Mouse (Mus musculus) hindbrain, embryonic 15.5 days (tissue): Measurements from ENCODE around the gene Isg20. TPM values are rescaled to one million over a fixed set of nuclear protein-coding genes. Genes with fewer than 3 reads are reported as not detected.

ENCODE experiments used
- ATAC-seq: fragments of 200-750 bp; cut with Nextera tagmentation; 2 replicates; pipeline ENCODE4 v1.8.0; 2017; ENCODE audit warnings: low read depth, moderate number of reproducible peaks, moderate TSS enrichment; ENCODE audit not compliant: low FRiP score
- H3K27ac ChIP-seq: fragments of 300-500 bp; sonication (generic); replicated peaks from 2 replicates; pipeline ENCODE4 v1.5.1; 2015; ENCODE audit warnings: mild to moderate bottlenecking, inconsistent platforms
- H3K27me3 ChIP-seq: fragments of 300-500 bp; sonication (generic); 2 replicates; pipeline ENCODE4 v1.6.1; 2015; ENCODE audit warnings: control low read depth, inconsistent platforms
- H3K36me3 ChIP-seq: fragments of 300-500 bp; sonication (generic); 2 replicates; pipeline ENCODE4 v1.6.1; 2015; ENCODE audit warnings: control low read depth, inconsistent platforms
- H3K4me1 ChIP-seq: fragments of 300-500 bp; sonication (generic); replicated peaks from 2 replicates; pipeline ENCODE4 v1.6.1; 2015; ENCODE audit warnings: control low read depth, inconsistent platforms
- H3K4me2 ChIP-seq: fragments of 300-500 bp; sonication (generic); 2 replicates; pipeline ENCODE4 v1.6.1; 2015; ENCODE audit warnings: moderate library complexity, mild to moderate bottlenecking, inconsistent platforms
- H3K4me3 ChIP-seq: fragments of 300-500 bp; sonication (generic); 2 replicates; pipeline ENCODE4 v1.5.1; 2015; ENCODE audit warnings: mild to moderate bottlenecking, inconsistent platforms
- H3K9ac ChIP-seq: fragments of 300-500 bp; sonication (generic); 2 replicates; pipeline ENCODE4 v1.6.1; 2015; ENCODE audit warnings: inconsistent platforms
- H3K9me3 ChIP-seq: fragments of 300-500 bp; sonication (generic); 2 replicates; pipeline ENCODE4 v1.6.1; 2016; ENCODE audit warnings: control low read depth, inconsistent platforms
- WGBS: fragments of 180-500 bp; shearing (Covaris S2); methylation state at CpG from one replicate; pipeline ENCODE4 v1.1.7; 2015; 5-methylcytosine and 5-hydroxymethylcytosine counted together
- polyA plus RNA-seq: library from polyadenylated mRNA; unstranded; fragments of >200 nt; fragmentation: Nextera tagmentation; extraction: Ambion mirVana; gene quantifications from 2 replicates; pipeline ENCODE4 v1.2.1, GENCODE M21; 2015

Gene Isg20
- polyA plus RNA-seq, 1 experiment from 2014 or later, result 0.87 TPM

DNA sequence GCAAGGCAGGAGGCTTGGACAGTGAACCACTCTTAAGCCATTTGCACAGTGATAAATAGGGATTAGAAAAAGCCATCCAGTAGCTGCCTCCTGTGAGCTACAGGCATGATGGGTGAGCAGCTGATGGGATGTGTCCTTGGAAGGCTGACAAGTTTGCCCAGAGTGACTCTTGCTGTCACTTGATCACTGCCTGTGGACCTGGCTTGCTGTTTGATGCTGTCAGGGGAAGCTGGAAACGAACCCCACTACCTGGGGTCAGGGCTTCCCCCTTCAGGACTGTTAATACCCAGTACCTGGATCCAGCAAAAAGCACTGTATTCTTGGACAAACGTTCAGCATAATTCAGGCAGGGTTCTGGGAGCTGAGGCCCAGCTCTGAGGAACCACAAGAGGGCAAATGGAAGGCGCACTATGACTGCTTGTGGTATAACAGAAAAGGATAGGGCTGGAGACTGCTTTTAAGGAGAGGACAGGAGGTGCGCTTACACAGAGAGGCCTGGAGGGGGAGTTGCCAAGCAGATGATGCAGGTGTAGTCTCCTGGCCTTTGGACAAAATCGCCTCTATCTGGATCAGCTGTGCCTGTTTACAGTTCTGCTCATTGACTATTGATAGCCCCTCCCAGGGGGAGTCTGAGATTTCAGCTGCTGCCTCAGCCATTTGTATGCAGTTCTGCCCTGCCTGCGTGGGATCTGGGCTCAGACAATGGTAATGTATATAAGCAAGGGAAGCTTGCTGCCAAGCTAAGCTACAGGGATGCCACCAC lies 2.7 kb upstream of the Isg20 start:
- no peak overlapping the region for H3K9ac ChIP-seq
- H3K27ac ChIP-seq, result no peak overlapping the region
- H3K36me3 ChIP-seq, result peaks cover 9% of the 10 kb centered on the region; the same call in 1 of the 2 replicates
- no peak overlapping the region for H3K4me3 ChIP-seq
- 44% methylated on average over 6 of the region's 6 CpGs for WGBS
- peaks cover 15% of the 10 kb centered on the region; the same call in 1 of the 2 replicates for H3K4me1 ChIP-seq
- H3K27me3 ChIP-seq, result no peaks in the 10 kb centered on the region
- ATAC-seq, result no peak
- no peak overlapping the region for H3K4me2 ChIP-seq
- H3K9me3 ChIP-seq, result no peaks in the 10 kb centered on the region

DNA sequence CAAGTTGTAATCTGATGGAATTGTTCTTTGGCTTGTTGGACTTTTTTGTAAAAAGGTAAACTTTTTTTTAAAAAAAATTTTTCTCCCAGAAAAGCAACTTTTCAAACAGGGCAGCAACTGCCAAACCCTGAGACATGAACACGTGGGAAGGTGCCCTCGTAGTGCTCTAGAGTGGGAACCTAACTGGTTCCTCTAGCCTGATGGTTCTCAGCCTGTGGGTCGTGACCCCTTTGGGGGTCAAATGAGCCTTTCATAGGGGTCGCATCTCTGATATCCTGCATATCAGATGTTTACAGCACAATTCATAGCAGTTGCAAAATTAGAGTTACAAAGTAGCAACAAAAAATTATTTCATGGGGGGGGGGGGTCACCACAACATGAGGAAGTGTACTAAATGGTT lies 2.0 kb upstream of the Isg20 start:
- H3K27me3 ChIP-seq, result no peaks in the 10 kb centered on the region
- H3K9me3 ChIP-seq, result no peaks in the 10 kb centered on the region
- no peak overlapping the region for H3K9ac ChIP-seq
- H3K4me3 ChIP-seq, result no peak overlapping the region
- WGBS, result 87% methylated on average over 4 of the region's 4 CpGs
- peaks cover 15% of the 10 kb centered on the region; the same call in 1 of the 2 replicates for H3K4me1 ChIP-seq
- no peak overlapping the region for H3K4me2 ChIP-seq
- peaks cover 9% of the 10 kb centered on the region; the same call in 1 of the 2 replicates for H3K36me3 ChIP-seq
- no peak overlapping the region for H3K27ac ChIP-seq
- no peak for ATAC-seq

DNA sequence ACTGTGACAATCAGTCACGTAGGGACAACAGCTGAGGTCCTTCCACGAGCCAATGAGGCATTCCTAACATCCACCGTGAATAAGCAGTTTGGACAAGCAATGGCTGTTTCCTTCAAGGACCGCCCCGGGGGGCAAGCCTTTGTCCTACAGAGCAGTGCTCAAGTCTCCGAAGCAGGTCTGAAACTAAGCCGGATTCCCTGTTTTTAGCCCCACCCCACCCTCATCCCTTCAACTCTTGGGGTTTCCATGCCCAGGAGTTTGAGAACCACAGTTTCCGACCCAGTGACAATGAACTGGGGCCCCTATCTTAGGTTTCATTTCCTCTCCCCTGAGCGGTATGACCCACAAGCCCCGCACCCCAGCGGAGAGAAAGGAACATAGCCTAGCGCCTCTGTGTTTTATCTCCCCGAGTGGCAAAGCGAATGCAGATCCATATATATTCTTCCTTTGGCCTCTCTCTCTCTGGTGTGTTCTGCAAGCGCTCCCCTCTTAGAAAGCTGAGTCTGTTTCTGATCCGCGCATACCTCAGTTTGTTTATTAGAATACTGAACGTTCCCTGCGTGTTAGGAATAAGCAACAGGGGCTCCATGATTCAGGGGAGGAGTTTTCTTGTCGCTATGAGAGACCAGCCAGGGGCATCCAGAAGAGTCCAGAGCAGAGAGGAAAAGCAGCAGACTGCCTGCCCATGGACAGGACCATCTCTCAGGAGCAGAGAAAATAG lies 811 bp upstream of the Isg20 start:
- H3K4me2 ChIP-seq, result peak overlapping the region; percentile 46
- no peak overlapping the region for H3K9ac ChIP-seq
- no peak overlapping the region; the same call in 1 of the 2 replicates for H3K27ac ChIP-seq
- H3K27me3 ChIP-seq, result no peaks in the 10 kb centered on the region
- WGBS, result 11% methylated on average over 20 of the region's 20 CpGs
- H3K4me3 ChIP-seq, result no peak overlapping the region
- peaks cover 15% of the 10 kb centered on the region; the same call in 1 of the 2 replicates for H3K4me1 ChIP-seq
- no peaks in the 10 kb centered on the region for H3K36me3 ChIP-seq
- no peak for ATAC-seq
- H3K9me3 ChIP-seq, result no peaks in the 10 kb centered on the region

DNA sequence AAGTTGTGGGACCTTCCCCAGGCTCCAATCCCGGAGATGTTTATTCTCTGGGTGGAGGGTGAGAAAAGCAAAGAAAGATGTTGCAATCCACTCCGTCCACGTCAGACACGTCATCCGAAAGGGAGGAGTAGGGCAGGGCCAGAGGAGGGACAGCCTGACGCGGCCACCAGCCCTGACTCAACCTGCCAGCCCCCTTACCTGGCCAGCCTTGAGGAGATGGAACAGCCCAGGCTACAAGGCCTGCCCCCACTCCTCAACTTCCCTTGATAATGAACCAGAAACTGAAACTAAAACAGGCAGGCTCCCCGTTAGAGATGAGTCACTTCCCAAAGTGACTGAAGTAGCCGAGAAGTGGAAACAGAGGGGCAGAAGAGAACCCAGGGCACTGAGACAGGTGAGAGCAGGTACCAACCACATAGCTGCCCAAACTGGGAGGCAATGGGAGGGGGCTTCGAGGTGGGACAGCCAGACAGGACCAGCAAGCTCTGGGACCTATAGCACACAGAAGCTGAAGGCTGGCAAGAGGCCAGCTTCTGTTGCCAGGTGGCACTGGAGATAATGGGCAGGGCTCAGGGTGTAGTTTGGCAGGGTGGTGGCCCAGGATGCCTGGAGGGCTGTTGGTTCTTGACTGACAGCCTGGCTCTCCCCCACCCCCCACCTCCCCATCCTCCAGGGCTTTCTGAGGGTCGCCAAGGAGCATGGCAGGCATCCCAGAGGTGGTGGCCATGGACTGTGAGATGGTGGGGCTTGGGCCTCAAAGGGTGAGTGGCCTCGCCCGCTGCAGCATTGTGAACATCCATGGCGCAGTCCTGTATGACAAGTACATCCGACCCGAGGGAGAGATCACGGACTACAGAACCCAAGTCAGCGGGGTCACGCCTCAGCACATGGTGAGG lies 673 bp downstream of the Isg20 start:
- Histone ChIP-seq H3K4me3 (no peak overlapping the region), H3K27me3 (no peaks in the 10 kb centered on the region), H3K36me3 (no peaks in the 10 kb centered on the region), H3K9me3 (no peaks in the 10 kb centered on the region), H3K4me1 (peaks cover 15% of the 10 kb centered on the region; the same call in 1 of the 2 replicates), H3K4me2 (no peak overlapping the region), H3K9ac (no peak overlapping the region), H3K27ac (no peak overlapping the region)
- WGBS, result 79% methylated on average over 19 of the region's 19 CpGs
- no peak for ATAC-seq

DNA sequence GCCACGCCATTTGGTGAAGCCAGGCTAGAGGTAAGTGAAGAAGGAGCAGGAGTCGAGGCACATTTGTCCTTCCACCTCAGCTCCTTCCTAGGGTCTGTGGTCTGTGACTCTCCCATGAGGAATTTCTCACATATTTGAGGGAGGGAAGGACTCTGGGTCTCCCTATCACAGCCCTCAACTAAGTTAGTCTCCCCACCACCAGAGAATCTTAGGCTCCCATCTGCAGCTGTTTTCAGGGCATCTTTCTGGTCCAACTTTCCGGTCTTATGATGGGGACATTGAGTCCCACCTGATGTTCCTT lies 1.3 kb downstream of the Isg20 start:
- no peak for ATAC-seq
- Histone ChIP-seq H3K4me3 (no peak overlapping the region), H3K9ac (no peak overlapping the region), H3K4me2 (no peak overlapping the region), H3K9me3 (no peaks in the 10 kb centered on the region), H3K27me3 (no peaks in the 10 kb centered on the region), H3K36me3 (no peaks in the 10 kb centered on the region), H3K4me1 (peaks cover 15% of the 10 kb centered on the region; the same call in 1 of the 2 replicates), H3K27ac (no peak overlapping the region)
- 97% methylated on average over 3 of the region's 3 CpGs for WGBS

DNA sequence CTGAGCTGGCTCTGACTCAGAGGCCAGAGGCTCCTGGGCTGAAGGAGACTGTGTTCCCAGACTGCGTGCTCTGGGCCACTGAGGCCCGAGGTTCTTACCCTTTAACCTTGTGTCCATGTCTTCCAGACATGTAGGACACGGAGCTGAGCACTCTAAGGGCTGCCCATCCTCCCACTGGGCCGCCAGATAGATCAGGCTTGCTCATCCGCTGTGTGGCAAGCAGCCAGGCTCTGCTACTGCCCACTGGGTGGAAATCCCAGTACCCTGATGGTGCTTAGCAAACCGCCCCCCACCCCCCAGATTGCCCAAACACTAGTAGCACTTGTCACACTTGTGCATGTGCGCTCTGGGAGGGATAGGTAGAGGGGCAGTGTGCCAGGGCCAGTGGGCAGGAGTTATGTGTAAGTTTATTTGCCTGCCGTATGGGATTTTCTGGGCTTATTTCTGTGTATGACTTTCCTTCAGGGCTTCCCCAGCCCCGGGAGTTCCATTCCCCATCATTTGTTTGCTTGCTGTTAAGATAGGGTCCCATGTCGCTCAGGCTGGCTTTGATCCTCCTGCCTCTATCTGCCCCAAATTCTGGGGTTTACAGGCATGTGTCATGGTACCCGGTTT lies 1.8 kb downstream of the Isg20 start:
- H3K4me1 ChIP-seq, result peaks cover 15% of the 10 kb centered on the region; the same call in 1 of the 2 replicates
- H3K27me3 ChIP-seq, result no peaks in the 10 kb centered on the region
- H3K4me3 ChIP-seq, result no peak overlapping the region
- H3K36me3 ChIP-seq, result no peaks in the 10 kb centered on the region
- H3K9ac ChIP-seq, result no peak overlapping the region
- ATAC-seq, result no peak
- H3K4me2 ChIP-seq, result no peak overlapping the region
- 89% methylated on average over 11 of the region's 11 CpGs for WGBS
- H3K27ac ChIP-seq, result no peak overlapping the region
- no peaks in the 10 kb centered on the region for H3K9me3 ChIP-seq

DNA sequence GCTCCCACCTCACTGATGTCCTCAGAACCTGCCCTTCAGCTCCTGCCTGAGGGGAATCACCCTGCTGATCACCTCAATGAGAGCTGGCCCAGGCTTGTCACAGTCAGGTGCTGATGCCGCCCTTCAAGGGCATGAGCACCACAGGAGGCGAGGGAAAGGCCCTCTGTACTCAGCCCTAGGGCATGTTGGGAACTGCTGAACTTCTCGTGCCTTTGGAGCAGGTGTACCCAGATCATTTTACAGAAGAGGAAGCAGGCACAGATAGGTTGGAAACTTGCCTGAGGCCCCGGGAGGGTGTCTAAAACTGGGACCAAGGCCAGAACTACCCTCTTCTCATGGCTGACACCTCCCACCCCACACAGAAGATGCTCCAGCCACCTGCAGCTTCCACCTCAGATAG lies 5.5 kb downstream of the Isg20 start:
- 56% methylated on average over 4 of the region's 4 CpGs for WGBS
- Histone ChIP-seq H3K27ac (no peak overlapping the region), H3K9ac (no peak overlapping the region), H3K4me2 (no peak overlapping the region), H3K27me3 (no peaks in the 10 kb centered on the region), H3K9me3 (no peaks in the 10 kb centered on the region), H3K4me3 (no peak overlapping the region), H3K4me1 (0 out of 2 replicates have a peak, but pooled peaks cover 2% of the 10 kb centered on the region), H3K36me3 (no peaks in the 10 kb centered on the region)
- ATAC-seq, result no peak

DNA sequence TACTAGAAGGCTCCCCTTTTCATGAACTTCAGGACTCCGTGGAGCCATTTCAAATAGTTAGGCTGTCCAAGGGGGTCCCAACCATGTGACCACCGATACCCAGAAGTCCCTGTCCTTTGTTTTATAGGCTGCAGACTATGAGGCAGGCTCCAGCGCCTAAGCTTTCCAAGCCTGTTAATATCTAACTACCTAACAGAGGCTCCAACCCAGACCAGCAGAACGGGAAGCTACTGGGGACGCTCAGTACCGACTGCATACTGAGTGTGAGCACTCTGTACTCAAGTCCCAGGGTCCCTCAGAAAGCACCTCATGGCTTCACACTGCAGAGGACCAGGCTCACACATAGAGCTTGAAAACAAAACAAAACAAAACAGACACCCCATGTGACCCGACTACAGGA lies 9.3 kb downstream of the Isg20 start:
- Histone ChIP-seq H3K4me1 (no peaks in the 10 kb centered on the region), H3K27ac (no peak overlapping the region), H3K4me3 (no peak overlapping the region), H3K27me3 (no peaks in the 10 kb centered on the region), H3K36me3 (no peaks in the 10 kb centered on the region), H3K4me2 (no peak overlapping the region), H3K9me3 (no peaks in the 10 kb centered on the region), H3K9ac (no peak overlapping the region)
- no peak for ATAC-seq
- 51% methylated on average over 7 of the region's 7 CpGs for WGBS

DNA sequence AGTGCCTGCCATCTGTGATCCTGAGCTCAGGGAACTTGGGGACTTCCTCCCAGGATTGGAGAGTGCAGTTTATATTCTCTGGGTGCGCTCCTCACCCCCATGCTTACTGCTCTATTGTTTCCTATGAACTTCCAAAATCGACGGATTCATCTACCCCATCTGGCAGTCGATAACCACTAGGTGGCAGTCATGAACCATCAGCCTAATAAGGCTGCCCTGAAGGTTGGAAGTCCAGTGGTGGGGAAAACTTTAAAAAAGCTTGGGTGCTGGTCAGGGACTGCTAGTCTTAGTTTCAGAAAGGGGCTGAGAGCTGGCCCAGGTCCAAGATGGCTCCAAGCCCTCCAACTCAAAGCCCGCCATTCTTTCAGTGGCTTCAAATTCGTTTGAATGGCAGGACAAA lies 11.1 kb downstream of the Isg20 start:
- Histone ChIP-seq H3K4me2 (no peak overlapping the region), H3K9me3 (no peaks in the 10 kb centered on the region), H3K4me3 (no peak overlapping the region), H3K27me3 (no peaks in the 10 kb centered on the region), H3K36me3 (no peaks in the 10 kb centered on the region), H3K4me1 (no peaks in the 10 kb centered on the region), H3K9ac (no peak overlapping the region), H3K27ac (no peak overlapping the region)
- 6% methylated on average over 6 of the region's 6 CpGs for WGBS
- ATAC-seq, result peak; percentile 20; the same call in 1 of the 2 replicates

DNA sequence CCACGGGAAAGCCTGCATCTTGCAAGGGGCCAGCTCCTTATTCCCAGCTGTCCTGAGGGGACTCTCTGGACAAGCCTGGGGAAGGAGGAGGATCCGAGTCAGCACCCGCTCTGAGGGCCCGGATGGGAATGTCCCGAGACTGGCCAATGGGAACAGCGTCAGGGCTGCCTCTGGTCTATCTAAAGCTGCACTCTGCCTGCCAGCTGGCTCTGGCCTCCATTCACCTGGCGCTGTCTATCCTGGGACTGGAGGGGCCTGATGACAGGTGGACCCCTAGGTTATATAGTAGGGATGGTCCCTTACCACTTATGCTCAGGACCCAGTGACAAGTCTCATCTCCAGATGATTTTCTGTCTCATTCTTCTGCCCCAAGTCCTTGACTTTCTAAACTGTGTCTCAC lies 11.6 kb downstream of the Isg20 start:
- no peak overlapping the region for H3K4me2 ChIP-seq
- 61% methylated on average over 7 of the region's 7 CpGs for WGBS

DNA sequence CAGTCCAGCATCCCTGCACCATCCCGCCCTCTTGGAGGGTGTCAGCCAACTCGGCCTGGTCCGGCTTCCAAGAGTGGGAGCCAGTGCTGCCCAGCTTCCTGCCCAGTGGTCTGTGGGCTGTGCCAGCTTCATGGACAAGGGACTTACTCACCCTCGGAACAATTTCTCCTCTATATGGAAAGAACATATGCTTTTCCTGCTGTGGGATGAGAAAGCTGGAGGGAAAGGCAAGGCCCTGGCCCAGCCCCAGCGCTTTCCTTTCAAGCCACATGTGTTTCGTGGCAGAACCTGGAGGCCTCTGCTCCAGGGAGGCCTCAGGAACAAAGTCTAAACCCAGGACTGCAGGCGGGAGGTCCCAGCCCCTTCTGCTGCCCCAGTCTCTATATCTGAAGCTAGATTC lies 12.5 kb downstream of the Isg20 start:
- 80% methylated on average over 7 of the region's 7 CpGs for WGBS
- H3K4me3 ChIP-seq, result no peak overlapping the region
- no peak overlapping the region for H3K27ac ChIP-seq
- H3K4me1 ChIP-seq, result no peaks in the 10 kb centered on the region
- H3K4me2 ChIP-seq, result no peak overlapping the region
- no peaks in the 10 kb centered on the region for H3K27me3 ChIP-seq
- H3K36me3 ChIP-seq, result no peaks in the 10 kb centered on the region
- ATAC-seq, result no peak
- no peak overlapping the region for H3K9ac ChIP-seq
- no peaks in the 10 kb centered on the region for H3K9me3 ChIP-seq

More for the DNA sequence above, 11.6 kb downstream of the Isg20 start:
- Histone ChIP-seq H3K36me3 (no peaks in the 10 kb centered on the region), H3K27me3 (no peaks in the 10 kb centered on the region), H3K4me3 (no peak overlapping the region), H3K9ac (no peak overlapping the region), H3K4me1 (no peaks in the 10 kb centered on the region), H3K27ac (no peak overlapping the region), H3K9me3 (no peaks in the 10 kb centered on the region)
- ATAC-seq, result peak; percentile 53; the same call in 1 of the 2 replicates
